In the genomic region with DNA sequence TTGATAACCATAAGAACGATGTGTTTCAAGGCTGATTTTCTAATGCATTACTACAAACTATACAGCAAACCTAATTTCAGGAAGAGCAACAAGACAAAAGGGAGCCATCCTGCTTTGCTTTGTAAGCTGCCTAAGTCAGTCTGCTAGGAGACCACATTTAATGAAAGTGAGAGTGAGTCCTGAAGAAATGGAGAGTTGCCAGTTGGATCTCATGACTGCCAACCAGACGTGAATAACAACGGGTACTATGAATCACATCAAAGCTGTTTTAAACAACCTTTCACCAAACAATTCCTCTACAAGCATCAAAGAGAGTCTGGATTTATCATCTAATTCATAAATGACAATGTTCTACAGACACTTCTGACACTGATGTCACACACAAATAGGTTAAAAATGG, we compare ENCODE assay signal across 9 mouse cellular contexts. TPM values are rescaled to one million over a fixed set of nuclear protein-coding genes. Genes with fewer than 3 reads are reported as not detected.
DNase-seq lines count a peak whose midpoint lies in the region; TF ChIP-seq lines count a peak whose summit lies in the region.
"Had no signal": no experiment of that assay in that cellular context is flagged by ENCODE, and none has a peak within 500 bp of the region (broad histone marks: within the 10 kb centered on the region; RNA-seq: fewer than 3 reads in every experiment).

No protein-coding gene starts in this region.

- peaks cover 6% of the 10 kb centered on the region for H3K79me2 ChIP-seq in heart, adult 2 months (replicated peaks; ENCODE audit: control insufficient read depth, insufficient read depth, low read length)

- no peak overlapping the region for H3K4me3 ChIP-seq in heart, adult 2 months

- peaks cover 6% of the 10 kb centered on the region for H3K4me1 ChIP-seq in heart, adult 2 months (ENCODE audit: control insufficient read depth, insufficient read depth, low read length)

- H3K9ac ChIP-seq in heart, adult 2 months (ENCODE audit: low read depth, low read length), result no peak overlapping the region

- no peak for TF ChIP-seq EP300 in heart, adult 2 months (IDR thresholded peaks at IDR 0.05; ENCODE audit: insufficient read depth, low read depth, low read length)

- TF ChIP-seq CTCF in heart, adult 2 months (IDR thresholded peaks at IDR 0.05), result no peak

- intact Hi-C loops in heart, adult 2 months (cut with DNase I), result no loop called here

- peak; percentile 54 for DNase-seq in adrenal gland, postnatal 14 days
- no peak for DNase-seq in adrenal gland, adult 18-20 months (ENCODE audit: low spot score in 2 of 2)
- peak; percentile 23 for DNase-seq in heart, postnatal 4 days
- DNase-seq in heart, adult 2 months, result no peak
- peak; percentile 49 for DNase-seq in lung, postnatal 10 days
- DNase-seq in lung, postnatal 4 days, result no peak
- peak; percentile 7 for DNase-seq in skeletal muscle tissue, adult 2 months (ENCODE audit: low read depth, low spot score)
- no peak for DNase-seq in gastrocnemius, adult 18-20 months (ENCODE audit: low spot score)
- DNase-seq: thymus, adult 18-20 months had no signal

- no peak overlapping the region for H3K27ac ChIP-seq in heart, adult 2 months

- H3K27me3 ChIP-seq in heart, adult 2 months (ENCODE audit: control insufficient read depth, insufficient read depth, low read length), result no peaks in the 10 kb centered on the region

- no peak for TF ChIP-seq POLR2A in heart, adult 2 months (IDR thresholded peaks at IDR 0.05; ENCODE audit: insufficient read depth, low read depth, low read length)

- 22% methylated on average over 3 of the region's 3 CpGs for WGBS in heart, adult 2 months

- peaks cover 7% of the 10 kb centered on the region for H3K36me3 ChIP-seq in heart, adult 2 months (ENCODE audit: control insufficient read depth, insufficient read depth, low read length)

RNA-seq across cellular contexts. Expression of gene Zfp277, which starts 11.6 kb away (rescaled TPM):
- 15.4 and 18.0 TPM in 2 replicates for total RNA-seq in adrenal gland, postnatal 14 days (2021)
- total RNA-seq in adrenal gland, adult 18-20 months (2021), result 10 to 100 TPM; 11.6 to 15.2 TPM
- total RNA-seq in heart, postnatal 4 days (2021), result 10 to 100 TPM; 18.7 to 19.6 TPM
- 10 to 100 TPM; 10.6 to 10.9 TPM for total RNA-seq in heart, adult 2 months (2021)
- polyA plus RNA-seq in heart, adult 2 months (2012; rRNA removed), result 5.2 and 8.5 TPM in 2 replicates
- total RNA-seq in gastrocnemius, adult 18-20 months (2021), result 1 to 10 TPM; 8.0 to 9.1 TPM

RNA-seq across cellular contexts. Expression of gene Dock4, which starts 11.7 kb away (rescaled TPM):
- 19.7 and 19.9 TPM in 2 replicates for total RNA-seq in adrenal gland, postnatal 14 days (2021)
- 10 to 100 TPM; 14.0 to 16.3 TPM for total RNA-seq in adrenal gland, adult 18-20 months (2021)
- 10 to 100 TPM; 21.0 to 24.0 TPM for total RNA-seq in heart, postnatal 4 days (2021)
- 10 to 100 TPM; 11.2 to 13.6 TPM for total RNA-seq in heart, adult 2 months (2021)
- 4.3 and 7.5 TPM in 2 replicates for polyA plus RNA-seq in heart, adult 2 months (2012; rRNA removed)
- 10 to 100 TPM in 1 of 2 experiments, 1 to 10 TPM in 1; 8.2 to 10.1 TPM for total RNA-seq in gastrocnemius, adult 18-20 months (2021)

Comparison
In these comparisons a context has a peak if more than half of its experiments do, and no peak if none do; other contexts are left out.
1. DNase-seq: peak in adrenal gland, postnatal 14 days (single experiment), heart, postnatal 4 days (single experiment), lung, postnatal 10 days (single experiment) and skeletal muscle tissue, adult 2 months (single experiment); none in adrenal gland, adult 18-20 months (0 of 2), heart, adult 2 months (0 of 2), lung, postnatal 4 days (0 of 2) and gastrocnemius, adult 18-20 months (single experiment).